Mouse (Mus musculus) right cerebral cortex, postnatal 4 days (tissue): ENCODE data around the gene Cdk2ap2.
"Not testable (repeated sequence)": the region's sequence is repeated elsewhere in the genome, so short reads cannot be mapped to it uniquely, and the experiment has no call there.

Source experiments
- DNase-seq: peaks from one replicate; pipeline ENCODE4 v3.0.0-alpha.2; 2022

Cdk2ap2 gene

GRCm38 (mm10) chr19:4096642-4097440 is at the start of gene Cdk2ap2:
TSS of gene Cdk2ap2 (plus strand) at chr19:4097182.
- peak; percentile 99 for DNase-seq

GRCm38 (mm10) chr19:4047859-4048258 is 49.1 kb upstream of the Cdk2ap2 start:
- DNase-seq, result peak; percentile 87

GRCm38 (mm10) chr19:4049069-4049468 is 47.9 kb upstream of the Cdk2ap2 start:
- not testable (repeated sequence) for DNase-seq

- no peak for DNase-seq
These were observed 46.0 kb upstream of the Cdk2ap2 start for GRCm38 (mm10) chr19:4051016-4051415.

GRCm38 (mm10) chr19:4051741-4052515 is 45.1 kb upstream of the Cdk2ap2 start:
- peak; percentile 78 for DNase-seq

- no peak for DNase-seq
These were observed 44.4 kb upstream of the Cdk2ap2 start for GRCm38 (mm10) chr19:4052516-4053030.

- DNase-seq, result no peak
These were observed 42.4 kb upstream of the Cdk2ap2 start for GRCm38 (mm10) chr19:4054613-4055012.

GRCm38 (mm10) chr19:4055216-4055946 is 41.6 kb upstream of the Cdk2ap2 start:
- DNase-seq, result no peak

GRCm38 (mm10) chr19:4055947-4056693 is 40.9 kb upstream of the Cdk2ap2 start:
- DNase-seq, result no peak

- DNase-seq, result no peak
These were observed 40.3 kb upstream of the Cdk2ap2 start for GRCm38 (mm10) chr19:4056727-4057126.

- no peak for DNase-seq
These were observed 39.6 kb upstream of the Cdk2ap2 start for GRCm38 (mm10) chr19:4057389-4057788.

- DNase-seq, result no peak
These were observed 39.0 kb upstream of the Cdk2ap2 start for GRCm38 (mm10) chr19:4057962-4058361.

GRCm38 (mm10) chr19:4058581-4058980 is 38.4 kb upstream of the Cdk2ap2 start:
- DNase-seq, result no peak

- DNase-seq, result no peak
These were observed 37.8 kb upstream of the Cdk2ap2 start, which contains the start of gene Gstp3 for GRCm38 (mm10) chr19:4059069-4059740. TSS of gene Gstp3 (minus strand) at chr19:4059569.

GRCm38 (mm10) chr19:4060044-4060898 is 36.7 kb upstream of the Cdk2ap2 start:
- not testable (repeated sequence) for DNase-seq

- DNase-seq, result no peak
These were observed 36.0 kb upstream of the Cdk2ap2 start for GRCm38 (mm10) chr19:4060899-4061465.

- not testable (repeated sequence) for DNase-seq
These were observed 33.6 kb upstream of the Cdk2ap2 start for GRCm38 (mm10) chr19:4063357-4063756.

- not testable (repeated sequence) for DNase-seq
These were observed 32.5 kb upstream of the Cdk2ap2 start for GRCm38 (mm10) chr19:4064501-4064900.

- no peak for DNase-seq
These were observed 30.7 kb upstream of the Cdk2ap2 start for GRCm38 (mm10) chr19:4066280-4066679.

- DNase-seq, result no peak
These were observed 30.1 kb upstream of the Cdk2ap2 start for GRCm38 (mm10) chr19:4066877-4067276.
